23 mouse cellular contexts compared by ENCODE assay signal in genomic region chr3:39211670-39212069, GRCm38 (mm10).
A peak's percentile ranks its signal among the peaks of the same experiment; 100 is the strongest.
DNase-seq lines count a peak whose midpoint lies in the region; ATAC-seq and TF ChIP-seq lines count a peak whose summit lies in the region.
"Had no signal": no experiment of that assay in that cellular context is flagged by ENCODE, and none has a peak within 500 bp of the region (broad histone marks: within the 10 kb centered on the region; RNA-seq: fewer than 3 reads in every experiment).

No protein-coding gene starts in this region.

- peak overlapping the region; percentile 63; the same call in 1 of the 2 replicates for H3K27ac ChIP-seq in heart, embryonic 10.5 days
- H3K27ac ChIP-seq in lung, embryonic 14.5 days (ENCODE audit: low read depth): no peak overlapping the region
- H3K27ac ChIP-seq: embryonic facial prominence, embryonic 12.5 days; forebrain, embryonic 12.5 days; hindbrain, embryonic 12.5 days had no signal

- no peak overlapping the region for H3K4me2 ChIP-seq in lung, embryonic 14.5 days
- H3K4me2 ChIP-seq: embryonic facial prominence, embryonic 12.5 days; forebrain, embryonic 12.5 days; heart, embryonic 12.5 days; hindbrain, embryonic 12.5 days had no signal

- WGBS in heart, embryonic 10.5 days: 41% methylated on average over 5 of the region's 5 CpGs
- WGBS in lung, embryonic 14.5 days: 29% methylated on average over 5 of the region's 5 CpGs
- 49% methylated on average over 5 of the region's 5 CpGs for WGBS in lung, adult 2 months

- DNase-seq in cerebellum, postnatal 10 days: peak; percentile 21 to 23
- no peak for DNase-seq in heart, embryonic 10.5 days (ENCODE audit: low spot score)
- DNase-seq in heart, postnatal 10 days: no peak
- DNase-seq in lung, embryonic 14.5 days: peak; percentile 41
- DNase-seq in lung, adult 2 months: no peak
- DNase-seq in right cerebral cortex, adult 18-20 months: peak; percentile 39
- DNase-seq in right cerebral cortex, postnatal 36 days (ENCODE audit: low spot score in 2 of 2): no peak
- DNase-seq: adrenal gland, postnatal 14 days; cerebellum, adult 2 months; cerebellum, postnatal 36 days; gastrocnemius, postnatal 10 days; heart, adult 18-20 months; heart, postnatal 4 days had no signal

- H3K36me3 ChIP-seq in heart, embryonic 10.5 days: no peaks in the 10 kb centered on the region
- H3K36me3 ChIP-seq in lung, embryonic 14.5 days (ENCODE audit: insufficient read depth): no peaks in the 10 kb centered on the region
- H3K36me3 ChIP-seq: embryonic facial prominence, embryonic 12.5 days; forebrain, embryonic 12.5 days; heart, embryonic 12.5 days; hindbrain, embryonic 12.5 days had no signal

- intact Hi-C loops in heart, postnatal 10 days (cut with DNase I): loop anchor here (5.0 kb wide), 1 partner anchor 204 kb away; no protein-coding TSS in a partner anchor

- no peak overlapping the region for H3K4me3 ChIP-seq in heart, embryonic 10.5 days
- no peak overlapping the region for H3K4me3 ChIP-seq in lung, embryonic 14.5 days (ENCODE audit: low read depth, low read length)
- H3K4me3 ChIP-seq in lung, adult 2 months (replicated peaks; ENCODE audit: extremely low read depth, low read depth, low read length): no peak overlapping the region
- H3K4me3 ChIP-seq: embryonic facial prominence, embryonic 12.5 days; forebrain, embryonic 12.5 days; heart, embryonic 12.5 days; hindbrain, embryonic 12.5 days had no signal

- TF ChIP-seq CTCF in lung, embryonic 14.5 days (IDR thresholded peaks at IDR 0.05; ENCODE audit: low read depth): no peak
- no peak for TF ChIP-seq CTCF in lung, adult 2 months (IDR thresholded peaks at IDR 0.05; ENCODE audit: insufficient read depth, low read length)

- H3K4me1 ChIP-seq in heart, embryonic 10.5 days: peaks cover 10% of the 10 kb centered on the region
- H3K4me1 ChIP-seq in lung, embryonic 14.5 days (ENCODE audit: insufficient read depth): 0 out of 2 replicates have a peak, but pooled peaks cover 2% of the 10 kb centered on the region
- H3K4me1 ChIP-seq in lung, adult 2 months (ENCODE audit: control insufficient read depth, insufficient read depth, low read length): no peaks in the 10 kb centered on the region

- ATAC-seq in cerebellum, adult (ENCODE audit: insufficient number of reproducible peaks, low FRiP score, low TSS enrichment): no peak
- ATAC-seq in lung, embryonic 14.5 days (ENCODE audit: insufficient read depth): no peak
- ATAC-seq: activated CD4-positive, CD25-positive, alpha-beta regulatory T cell, adult 4 months; forebrain, embryonic 16.5 days; hindbrain, embryonic 16.5 days; inflammation-experienced regulatory T-cells, adult 6 months; Patski had no signal

- H3K9me3 ChIP-seq in heart, embryonic 10.5 days: no peaks in the 10 kb centered on the region
- no peaks in the 10 kb centered on the region for H3K9me3 ChIP-seq in lung, embryonic 14.5 days (ENCODE audit: low read depth, low read length)
- H3K9me3 ChIP-seq: embryonic facial prominence, embryonic 12.5 days; forebrain, embryonic 12.5 days; heart, embryonic 12.5 days; hindbrain, embryonic 12.5 days had no signal

- no peak overlapping the region for H3K9ac ChIP-seq in lung, embryonic 14.5 days
- H3K9ac ChIP-seq: embryonic facial prominence, embryonic 12.5 days; forebrain, embryonic 12.5 days; heart, embryonic 12.5 days; hindbrain, embryonic 12.5 days had no signal

- TF ChIP-seq POLR2A in lung, adult 2 months (IDR thresholded peaks at IDR 0.05; ENCODE audit: borderline replicate concordance, extremely low read depth, low read depth, low read length): no peak

- no peaks in the 10 kb centered on the region for H3K27me3 ChIP-seq in heart, embryonic 10.5 days (ENCODE audit: insufficient read depth, poor library complexity, severe bottlenecking)
- H3K27me3 ChIP-seq in lung, embryonic 14.5 days (ENCODE audit: insufficient read depth, low read length): no peaks in the 10 kb centered on the region
- H3K27me3 ChIP-seq: embryonic facial prominence, embryonic 12.5 days; forebrain, embryonic 12.5 days; heart, embryonic 12.5 days; hindbrain, embryonic 12.5 days had no signal

Comparison
In these comparisons a context has a peak if more than half of its experiments do, and no peak if none do; other contexts are left out.
1. DNase-seq: peak in cerebellum, postnatal 10 days (2 of 2), lung, embryonic 14.5 days (single experiment) and right cerebral cortex, adult 18-20 months (single experiment); none in heart, embryonic 10.5 days (single experiment), heart, postnatal 10 days (0 of 2), lung, adult 2 months (single experiment) and right cerebral cortex, postnatal 36 days (0 of 2).